Mouse (Mus musculus): Measurements from ENCODE around the gene Hdc.

Hdc gene

DNA sequence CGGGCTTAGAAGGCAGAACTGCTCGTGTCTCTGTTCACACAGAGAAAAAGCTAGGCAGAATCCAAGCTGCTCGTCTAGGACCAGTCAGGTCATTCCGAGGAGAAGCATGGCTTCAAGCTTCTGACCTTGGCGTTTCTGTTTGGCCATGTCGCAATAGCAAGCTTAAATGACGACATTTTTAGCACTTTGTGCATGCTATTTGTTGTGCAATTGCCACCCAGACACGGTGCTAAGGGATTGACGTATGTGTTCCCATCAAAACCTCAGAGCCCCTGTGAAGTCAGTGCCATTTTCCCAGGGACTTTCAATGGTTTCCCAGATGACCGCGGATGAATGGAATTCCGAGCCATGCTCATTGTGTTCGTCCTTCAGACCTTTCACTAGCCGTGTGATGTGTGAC lies 18.6 kb downstream of the Hdc start:
- no peak for DNase-seq (ENCODE audit: low spot score in 2 of 2)

DNA sequence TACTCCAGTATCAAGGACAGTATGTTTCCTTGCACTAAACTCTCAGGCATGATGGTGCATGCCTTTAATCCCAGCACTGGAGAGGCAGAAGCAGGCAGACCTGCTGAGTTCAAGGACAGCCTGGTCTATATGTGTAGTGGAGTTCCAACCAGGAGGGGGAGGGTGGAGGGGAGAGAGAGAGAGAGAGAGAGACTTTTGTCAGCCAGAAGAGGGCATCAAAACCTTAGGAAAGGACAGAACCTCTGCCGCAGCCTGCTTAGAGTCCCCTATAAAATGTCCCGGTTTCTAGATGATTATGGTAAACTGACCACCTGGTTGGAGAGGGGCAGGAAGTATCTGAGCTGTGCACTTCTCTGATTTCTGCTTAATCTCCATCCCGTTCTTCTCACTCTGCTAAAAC lies 20.1 kb downstream of the Hdc start:
- no peak for DNase-seq (ENCODE audit: low spot score in 2 of 2)

GRCm38 (mm10) chr2:126598359-126598758 lies 20.7 kb downstream of the Hdc start:
- no peak for DNase-seq (ENCODE audit: low spot score in 2 of 2)

DNA sequence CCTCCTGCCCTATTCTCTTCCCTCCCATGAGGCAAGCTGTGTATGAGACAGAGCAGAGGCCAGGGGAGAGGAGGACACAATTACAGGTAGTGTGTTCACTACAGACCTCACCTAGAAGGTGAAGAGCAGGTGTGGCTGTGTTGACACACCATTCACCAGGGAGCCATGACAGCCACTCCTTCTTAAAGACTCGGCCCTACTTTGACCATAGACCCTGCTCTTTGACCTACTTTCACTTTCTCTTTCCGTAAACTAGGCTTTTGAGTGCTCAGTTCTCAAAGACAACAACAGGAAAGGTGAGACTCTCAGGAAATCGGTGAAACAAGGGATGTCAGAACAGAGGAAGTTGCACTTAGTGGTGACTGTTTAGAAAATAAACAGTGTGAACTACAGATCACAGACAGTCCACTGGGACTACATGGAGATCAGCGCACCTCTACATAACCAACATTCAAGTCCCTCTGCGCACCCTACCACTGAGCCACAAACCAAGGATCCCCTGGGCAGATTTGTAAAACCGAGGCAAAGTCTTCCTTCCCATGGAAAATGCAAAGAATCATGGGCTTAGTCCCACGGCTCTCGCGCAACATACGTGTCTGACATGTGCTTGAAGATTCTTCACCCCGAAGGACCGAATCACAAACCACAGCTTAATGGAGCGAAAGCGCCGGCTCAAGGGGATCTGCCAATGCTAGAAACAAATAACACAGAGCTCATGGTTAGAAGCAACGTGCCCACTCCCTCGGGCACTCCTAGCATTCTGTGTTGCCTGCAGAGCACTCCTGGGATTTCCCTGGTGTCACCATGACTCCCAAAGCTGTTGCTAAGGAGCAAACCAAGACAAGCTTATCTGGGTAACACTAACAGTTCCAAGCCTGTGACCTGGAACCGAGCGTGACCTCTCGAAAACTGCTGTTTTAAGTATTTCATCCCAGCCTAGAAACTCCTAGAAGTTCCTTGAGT lies 21.5 kb downstream of the Hdc start:
- peak in 1 of 2 experiments; percentile 34 for DNase-seq (ENCODE audit: low spot score in 2 of 2)

DNA sequence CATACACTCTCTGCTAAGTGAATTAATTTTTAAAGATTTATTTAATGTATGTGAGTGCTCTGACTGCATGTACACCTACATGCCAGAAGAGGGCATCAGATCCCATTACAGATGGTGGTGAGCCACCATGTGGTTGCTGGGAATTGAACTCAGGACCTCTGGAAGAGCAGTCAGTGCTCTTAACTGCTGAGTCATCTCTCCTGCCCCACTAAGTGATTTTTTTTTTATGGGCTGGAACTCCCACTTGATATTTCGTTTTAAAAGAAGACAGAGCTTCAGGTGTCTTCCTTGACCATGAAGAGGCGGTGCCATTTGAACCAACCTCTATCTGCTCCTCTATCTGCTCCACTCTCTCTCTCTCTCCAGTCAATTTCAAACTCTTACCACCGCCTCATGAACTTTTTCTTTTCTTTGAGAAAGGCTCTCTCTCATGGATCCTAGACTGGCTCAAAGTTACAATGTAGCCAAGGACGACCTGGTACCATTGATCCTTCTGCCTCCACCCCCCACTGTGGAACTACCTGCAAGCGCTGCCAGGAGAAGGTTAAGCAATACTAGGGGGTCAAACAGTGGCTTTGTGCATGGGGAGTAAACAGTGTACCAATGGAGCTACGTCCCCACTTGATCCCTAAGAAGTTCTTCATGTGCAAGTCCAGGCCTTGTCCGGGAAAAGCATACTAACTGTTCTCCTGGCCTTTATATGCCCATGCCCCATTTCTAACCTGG lies 22.6 kb downstream of the Hdc start:
- DNase-seq (ENCODE audit: low spot score in 2 of 2), result no peak

DNA sequence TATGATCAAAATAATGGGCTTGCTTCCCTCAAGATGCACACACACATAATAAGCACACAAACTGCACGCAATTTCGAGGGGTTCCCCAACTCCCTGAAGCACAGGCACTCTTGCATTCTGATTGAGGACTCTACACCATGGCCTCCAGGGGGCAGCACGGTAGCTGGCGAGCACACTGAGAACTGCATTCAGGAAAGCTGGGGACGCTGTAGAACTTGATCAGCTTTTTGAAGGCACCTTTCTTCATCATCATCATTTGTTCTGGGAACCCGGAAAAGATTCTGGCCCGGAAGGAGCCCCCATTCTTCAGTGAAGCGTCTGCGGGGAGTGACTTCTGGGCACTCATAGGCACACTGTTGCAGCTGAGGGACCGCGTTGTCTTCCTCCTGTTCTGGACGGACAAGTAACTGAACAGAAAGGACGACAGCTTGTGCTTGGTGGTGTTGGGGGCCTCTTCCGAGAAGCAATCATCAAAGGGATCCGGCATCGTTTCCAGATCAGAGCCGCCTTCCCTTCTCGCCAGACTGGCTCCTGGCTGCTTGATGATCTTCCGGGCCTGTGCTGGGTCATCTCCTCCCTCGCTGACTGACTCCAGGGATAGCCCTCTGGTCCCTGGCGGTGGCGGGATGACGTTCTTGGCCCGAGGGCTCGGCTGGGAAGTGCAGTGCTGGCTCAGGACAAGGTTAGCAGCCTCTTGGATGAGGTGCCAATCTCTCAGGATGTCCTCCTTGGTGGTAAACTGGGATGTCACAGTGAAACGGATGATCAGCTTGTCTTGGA lies 25.1 kb downstream of the Hdc start:
- peak; percentile 15 to 49 for DNase-seq (ENCODE audit: low spot score in 2 of 2)

DNA sequence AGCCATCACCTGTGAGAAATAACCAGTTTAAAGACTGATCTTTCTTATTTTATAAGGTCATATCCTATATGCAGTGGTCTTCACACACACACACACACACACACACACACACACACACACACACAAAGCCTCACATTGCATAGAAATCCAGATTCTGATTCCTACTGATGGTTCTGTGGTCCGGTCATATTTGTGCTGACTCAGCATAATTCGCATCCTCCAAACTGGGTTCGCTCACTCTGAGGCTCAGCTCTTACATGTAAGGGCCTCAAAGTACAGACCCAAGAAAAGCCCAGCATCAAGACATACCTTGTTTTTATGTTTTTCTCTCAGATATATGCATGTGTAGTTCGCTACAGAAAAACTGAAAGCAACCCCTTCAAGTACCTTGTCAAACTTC lies 27.8 kb downstream of the Hdc start:
- no peak for DNase-seq (ENCODE audit: low spot score in 2 of 2)

DNA sequence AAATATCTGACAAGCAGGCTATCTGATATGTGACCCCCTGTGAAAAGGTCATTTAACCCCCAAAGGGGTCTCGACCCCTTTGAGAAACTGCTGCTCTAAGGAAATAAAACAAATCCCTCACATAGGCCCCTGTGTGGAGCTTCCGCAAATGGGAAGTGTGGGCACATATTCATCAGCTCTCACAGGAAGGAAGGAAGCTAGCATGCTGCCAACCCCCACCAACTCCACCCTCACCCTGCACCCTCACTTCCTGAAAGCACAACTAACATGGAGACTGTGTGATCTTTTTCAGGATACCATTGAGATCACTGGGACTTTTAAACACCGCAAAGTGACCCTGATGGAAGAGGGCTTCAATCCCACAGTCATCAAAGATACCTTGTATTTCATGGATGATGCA lies 31.6 kb downstream of the Hdc start:
- no peak for DNase-seq (ENCODE audit: low spot score in 2 of 2)

DNA sequence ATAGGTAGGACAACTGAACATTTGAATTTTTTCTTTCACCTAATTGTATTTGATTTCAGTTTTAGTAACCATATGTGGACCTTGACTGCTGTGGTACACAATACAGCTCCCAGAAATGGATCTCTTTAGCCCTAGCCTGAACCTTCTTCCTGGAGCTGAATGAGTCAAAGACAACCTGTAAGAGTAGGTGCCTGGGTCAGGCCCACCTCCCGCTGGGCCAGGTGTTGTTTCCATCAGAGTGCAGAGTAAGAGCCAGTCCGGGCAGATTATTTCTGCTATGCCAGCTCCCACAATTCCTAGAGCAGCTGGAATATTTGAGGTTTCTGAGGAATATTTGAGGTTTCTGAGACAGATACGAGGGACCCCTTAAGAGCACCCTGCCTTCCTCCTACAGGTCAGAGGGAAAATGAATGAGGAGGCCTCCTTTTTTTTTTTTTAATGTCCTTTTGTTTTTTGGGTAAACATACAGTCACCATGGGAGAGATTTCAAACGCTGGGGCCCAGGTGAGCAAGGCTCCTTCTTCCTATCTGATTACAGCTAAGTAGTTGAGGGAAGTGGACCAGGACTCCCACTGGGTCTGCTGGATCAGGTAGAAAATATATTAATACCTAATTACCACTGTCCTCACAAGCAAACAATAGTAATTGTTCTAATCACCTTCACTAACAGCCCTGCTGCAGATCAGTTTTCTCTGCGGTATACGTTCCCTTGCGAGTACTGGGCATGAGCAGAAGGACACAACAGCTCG lies 34.3 kb downstream of the Hdc start:
- no peak for DNase-seq (ENCODE audit: low spot score in 2 of 2)

DNA sequence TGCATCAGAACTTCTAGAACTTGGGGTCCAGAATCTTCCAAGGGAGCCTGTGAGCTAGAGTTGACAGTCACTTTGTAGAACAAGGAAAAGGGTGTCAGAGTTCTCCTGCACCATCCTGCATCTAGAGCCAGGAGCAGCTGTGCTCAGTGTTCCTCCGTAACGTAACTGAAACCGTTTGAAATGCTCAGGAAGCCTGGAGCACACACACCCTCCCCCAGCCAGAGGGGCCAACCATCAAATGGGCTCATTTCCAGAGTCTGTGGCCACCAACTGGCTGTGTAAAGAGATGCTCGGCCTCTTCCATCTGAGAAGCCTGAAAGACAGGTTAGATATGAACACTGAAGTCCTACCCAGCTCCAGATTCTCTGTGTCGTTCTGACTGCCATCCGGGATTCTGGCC lies 35.1 kb downstream of the Hdc start:
- DNase-seq (ENCODE audit: low spot score in 2 of 2), result no peak

- no peak for DNase-seq (ENCODE audit: low spot score in 2 of 2)
Observed at GRCm38 (mm10) chr2:126579282-126579681, 39.8 kb downstream of the Hdc start.

- DNase-seq (ENCODE audit: low spot score in 2 of 2), result no peak
Observed at GRCm38 (mm10) chr2:126577362-126577761, 41.7 kb downstream of the Hdc start.

- DNase-seq (ENCODE audit: low spot score in 2 of 2), result no peak
Observed at GRCm38 (mm10) chr2:126575391-126576176, 43.5 kb downstream of the Hdc start.

GRCm38 (mm10) chr2:126572747-126573146 lies 46.4 kb downstream of the Hdc start:
- no peak for DNase-seq (ENCODE audit: low spot score in 2 of 2)

- no peak for DNase-seq (ENCODE audit: low spot score in 2 of 2)
Observed at GRCm38 (mm10) chr2:126572163-126572562, 46.9 kb downstream of the Hdc start.

- DNase-seq (ENCODE audit: low spot score in 2 of 2), result peak; percentile 8 to 18
Observed at GRCm38 (mm10) chr2:126563411-126564105, 55.5 kb downstream of the Hdc start.

DNA sequence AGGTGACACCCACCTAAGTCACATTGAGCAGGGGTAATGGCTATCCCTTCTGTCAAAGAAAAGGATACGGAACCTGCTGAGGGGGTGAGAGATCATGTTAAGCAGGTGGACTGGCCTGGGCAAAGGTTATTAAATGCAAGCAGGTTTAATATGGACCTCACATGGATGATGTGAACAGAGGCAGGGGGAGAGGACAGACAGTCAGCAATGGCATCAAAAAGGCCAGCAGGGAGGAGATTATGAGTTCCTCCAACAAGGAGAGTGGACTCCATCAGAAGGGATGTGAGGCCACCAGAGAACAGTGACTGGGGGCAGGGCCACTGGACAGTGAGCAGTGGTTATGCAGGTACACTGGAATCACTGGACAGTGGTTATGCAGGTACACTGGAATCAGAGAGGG lies 59.0 kb downstream of the Hdc start:
- no peak for DNase-seq (ENCODE audit: low spot score in 2 of 2)

DNA sequence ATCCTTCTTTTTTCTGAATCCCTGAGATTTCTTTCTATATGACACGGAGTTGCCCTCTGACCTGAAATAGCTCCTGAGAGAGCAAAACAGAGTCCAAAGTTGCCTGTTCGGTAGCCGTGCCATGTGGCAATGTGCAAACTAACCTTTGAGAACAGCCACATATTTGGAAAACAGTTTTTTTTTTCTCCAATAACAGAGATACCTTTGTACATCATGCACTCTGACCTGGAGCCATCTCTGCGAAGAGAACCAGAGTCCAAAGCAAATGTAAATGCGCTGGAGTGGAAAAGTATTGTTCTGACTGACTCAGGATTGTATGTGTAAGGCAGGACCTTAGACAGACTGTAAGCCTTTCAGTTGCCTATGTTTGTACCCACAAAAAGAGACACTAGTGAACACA lies 63.6 kb downstream of the Hdc start:
- no peak for DNase-seq (ENCODE audit: low spot score in 2 of 2)

DNA sequence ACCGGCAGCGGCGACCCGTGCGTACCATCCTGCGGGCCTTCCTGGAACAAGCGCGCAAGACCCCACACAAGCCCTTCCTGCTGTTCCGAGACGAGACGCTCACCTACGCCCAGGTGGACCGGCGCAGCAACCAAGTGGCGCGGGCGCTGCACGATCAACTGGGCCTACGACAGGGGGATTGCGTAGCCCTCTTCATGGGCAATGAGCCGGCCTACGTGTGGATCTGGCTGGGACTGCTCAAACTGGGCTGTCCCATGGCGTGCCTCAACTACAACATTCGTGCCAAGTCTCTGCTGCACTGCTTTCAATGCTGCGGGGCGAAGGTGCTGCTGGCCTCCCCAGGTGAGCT lies 65.8 kb downstream of the Hdc start:
- no peak for DNase-seq (ENCODE audit: low spot score in 2 of 2)
